Mouse (Mus musculus) kidney, adult 18-20 months (tissue): ENCODE measurements around the gene Brf1.

Experiments
- DNase-seq: peaks from one replicate; pipeline ENCODE4 v3.0.0; 2021

Gene Brf1

GRCm38 (mm10) chr12:112932647-112933046 is 67.9 kb downstream of the Brf1 start:
- DNase-seq, result no peak

GRCm38 (mm10) chr12:112929562-112930352 is 70.7 kb downstream of the Brf1 start, which contains the start of gene Jag2:
TSS of gene Jag2 (minus strand) at chr12:112929776.
- peak; percentile 51 for DNase-seq

GRCm38 (mm10) chr12:112928401-112929241 is 71.9 kb downstream of the Brf1 start:
- DNase-seq, result no peak

GRCm38 (mm10) chr12:112927265-112927664 is 73.2 kb downstream of the Brf1 start:
- DNase-seq, result no peak

GRCm38 (mm10) chr12:112925950-112926349 is 74.6 kb downstream of the Brf1 start:
- DNase-seq, result no peak

- no peak for DNase-seq
Observed at GRCm38 (mm10) chr12:112922541-112922940, 78.0 kb downstream of the Brf1 start.

GRCm38 (mm10) chr12:112921518-112921917 is 79.0 kb downstream of the Brf1 start:
- no peak for DNase-seq

GRCm38 (mm10) chr12:112917906-112918305 is 82.6 kb downstream of the Brf1 start:
- DNase-seq, result no peak

GRCm38 (mm10) chr12:112917486-112917885 is 83.0 kb downstream of the Brf1 start:
- DNase-seq, result peak; percentile 32

- no peak for DNase-seq
Observed at GRCm38 (mm10) chr12:112916698-112917400, 83.7 kb downstream of the Brf1 start.

- no peak for DNase-seq
Observed at GRCm38 (mm10) chr12:112915587-112915986, 84.9 kb downstream of the Brf1 start.

- DNase-seq, result no peak
Observed at GRCm38 (mm10) chr12:112914527-112914926, 86.0 kb downstream of the Brf1 start.

GRCm38 (mm10) chr12:112912951-112913745 is 87.4 kb downstream of the Brf1 start:
- no peak for DNase-seq

- DNase-seq, result no peak
Observed at GRCm38 (mm10) chr12:112911701-112912100, 88.8 kb downstream of the Brf1 start.
